Mouse (Mus musculus) thymus, postnatal 4 days (tissue): Measurements from ENCODE around the gene Trip10.
"Not testable (repeated sequence)": the region's sequence is repeated elsewhere in the genome, so short reads cannot be mapped to it uniquely, and the experiment has no call there.

Source experiments
- DNase-seq: peaks from one replicate; pipeline ENCODE4 v3.0.0; 2021

Gene Trip10

GRCm38 (mm10) chr17:57264972-57265945 lies 16.0 kb downstream of the Trip10 start:
- peak; percentile 71 for DNase-seq

- DNase-seq = no peak
These were observed 18.4 kb downstream of the Trip10 start for GRCm38 (mm10) chr17:57267556-57268126.

- no peak for DNase-seq
These were observed 22.0 kb downstream of the Trip10 start for GRCm38 (mm10) chr17:57271301-57271700.

- DNase-seq = no peak
These were observed 24.6 kb downstream of the Trip10 start for GRCm38 (mm10) chr17:57273846-57274245.

- DNase-seq = no peak
These were observed 25.4 kb downstream of the Trip10 start for GRCm38 (mm10) chr17:57274686-57275085.

- peak; percentile 93 for DNase-seq
These were observed 26.1 kb downstream of the Trip10 start for GRCm38 (mm10) chr17:57275111-57275996.

GRCm38 (mm10) chr17:57275997-57276351 lies 26.7 kb downstream of the Trip10 start:
- DNase-seq = no peak

GRCm38 (mm10) chr17:57276634-57277121 lies 27.4 kb downstream of the Trip10 start:
- peak; percentile 81 for DNase-seq

- DNase-seq = not testable (repeated sequence)
These were observed 28.5 kb downstream of the Trip10 start for GRCm38 (mm10) chr17:57277598-57278261.

- no peak for DNase-seq
These were observed 29.3 kb downstream of the Trip10 start for GRCm38 (mm10) chr17:57278537-57278936.

GRCm38 (mm10) chr17:57278943-57279590 lies 29.8 kb downstream of the Trip10 start, which contains the start of gene Vav1:
Gene Vav1 (plus strand): TSS chr17:57279100.
- peak; percentile 91 for DNase-seq

GRCm38 (mm10) chr17:57279591-57280224 lies 30.5 kb downstream of the Trip10 start:
- DNase-seq = peak; percentile 75

GRCm38 (mm10) chr17:57280411-57280810 lies 31.2 kb downstream of the Trip10 start:
- DNase-seq = no peak

- no peak for DNase-seq
These were observed 34.7 kb downstream of the Trip10 start for GRCm38 (mm10) chr17:57283906-57284305.

GRCm38 (mm10) chr17:57285077-57285476 lies 35.8 kb downstream of the Trip10 start:
- no peak for DNase-seq

GRCm38 (mm10) chr17:57286718-57287355 lies 37.6 kb downstream of the Trip10 start:
- DNase-seq = no peak

GRCm38 (mm10) chr17:57289252-57289651 lies 40.0 kb downstream of the Trip10 start:
- DNase-seq = no peak

GRCm38 (mm10) chr17:57290001-57290670 lies 40.9 kb downstream of the Trip10 start:
- DNase-seq = peak; percentile 48

- DNase-seq = no peak
These were observed 41.4 kb downstream of the Trip10 start for GRCm38 (mm10) chr17:57290671-57291055.

- DNase-seq = no peak
These were observed 43.0 kb downstream of the Trip10 start for GRCm38 (mm10) chr17:57292302-57292701.
